Mouse (Mus musculus): ENCODE data around the gene Tram2. TPM values are rescaled to one million over a fixed set of nuclear protein-coding genes. Genes with fewer than 3 reads are reported as not detected.

Tram2 gene
- polyA plus RNA-seq, 1 experiment from 2014 or later = 3.6 TPM

DNA sequence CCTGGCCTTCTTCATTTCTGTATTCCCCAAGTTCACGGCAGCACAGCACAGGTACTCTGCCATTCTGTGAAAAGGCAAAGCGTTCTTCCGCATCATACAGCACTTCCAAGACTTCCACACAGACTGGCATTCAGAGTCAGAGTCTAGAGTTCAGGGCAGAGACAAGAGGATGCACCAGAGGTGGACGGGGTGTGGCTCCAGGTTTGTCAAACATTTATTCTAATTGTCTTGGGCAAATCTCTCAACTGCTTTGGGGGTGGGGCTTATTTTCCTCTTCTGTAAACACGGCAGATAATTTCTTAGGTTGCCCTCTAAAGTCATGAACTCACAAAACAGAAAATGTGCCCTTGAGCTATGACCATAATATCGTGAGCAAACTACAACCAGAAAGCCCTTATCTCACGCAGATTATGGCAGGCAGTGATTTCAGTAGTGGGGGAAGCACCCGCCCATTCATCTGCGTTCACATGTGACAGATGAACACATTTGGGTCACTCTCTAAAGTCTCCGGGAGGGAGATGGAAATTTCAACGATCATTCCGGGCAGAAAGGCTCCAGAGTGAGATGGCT is 6.1 kb downstream of the Tram2 start:
- DNase-seq (ENCODE audit: low spot score) (no peak), ATAC-seq (ENCODE audit: low FRiP score, low TSS enrichment) (no peak)
- no peak overlapping the region for H3K9ac ChIP-seq (ENCODE audit: low read length)
- no peaks in the 10 kb centered on the region for H3K27me3 ChIP-seq (ENCODE audit: control insufficient read depth, insufficient read depth, low read length)
- peaks cover 2% of the 10 kb centered on the region; the same call in 1 of the 2 replicates for H3K4me1 ChIP-seq (replicated peaks; ENCODE audit: control insufficient read depth, insufficient read depth)
- TF ChIP-seq EP300 (optimal IDR thresholded peaks at IDR 0.05) (no peak), CTCF (IDR thresholded peaks at IDR 0.05; ENCODE audit: low read depth) (no peak)
- no peaks in the 10 kb centered on the region for H3K9me3 ChIP-seq (ENCODE audit: control insufficient read depth, low read length)
- no peaks in the 10 kb centered on the region; the same call in 1 of the 2 replicates for H3K36me3 ChIP-seq (ENCODE audit: control insufficient read depth, insufficient read depth, low read length)
- no peak overlapping the region for H3K4me2 ChIP-seq (replicated peaks; ENCODE audit: low read depth)
- WGBS = 61% methylated on average over 12 of the region's 12 CpGs
- H3K27ac ChIP-seq (replicated peaks) = no peak overlapping the region
- no peak overlapping the region for H3K4me3 ChIP-seq (ENCODE audit: low read depth, low read length)

DNA sequence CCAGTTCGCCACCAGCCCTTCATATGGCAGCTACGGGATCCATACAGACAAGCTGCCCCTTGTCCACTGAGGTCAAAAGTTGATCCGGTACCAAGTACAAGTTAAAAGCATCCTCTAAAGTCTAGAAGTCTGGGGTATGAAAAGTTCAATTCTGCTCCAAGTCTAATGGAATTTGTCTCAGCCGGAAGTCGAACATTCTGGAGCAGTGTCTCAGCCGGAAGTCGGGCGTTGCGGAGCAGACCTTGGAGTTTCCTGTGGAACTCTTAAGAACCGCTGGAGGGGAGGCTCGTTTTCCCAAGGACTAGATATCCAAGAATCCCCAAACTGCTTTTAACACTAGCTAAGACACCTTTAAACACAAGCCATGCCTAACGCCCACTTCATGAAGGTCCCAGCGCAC is 8.4 kb downstream of the Tram2 start:
- no peaks in the 10 kb centered on the region; the same call in 1 of the 2 replicates for H3K36me3 ChIP-seq (ENCODE audit: control insufficient read depth, insufficient read depth, low read length)
- H3K9ac ChIP-seq (ENCODE audit: low read length) = no peak overlapping the region
- no peak overlapping the region for H3K27ac ChIP-seq (replicated peaks)
- H3K27me3 ChIP-seq (ENCODE audit: control insufficient read depth, insufficient read depth, low read length) = no peaks in the 10 kb centered on the region
- peaks cover 2% of the 10 kb centered on the region; the same call in 1 of the 2 replicates for H3K4me1 ChIP-seq (replicated peaks; ENCODE audit: control insufficient read depth, insufficient read depth)
- H3K9me3 ChIP-seq (ENCODE audit: control insufficient read depth, low read length) = no peaks in the 10 kb centered on the region
- 64% methylated on average over 13 of the region's 13 CpGs for WGBS
- no peak for TF ChIP-seq EP300 (optimal IDR thresholded peaks at IDR 0.05)
- TF ChIP-seq CTCF (IDR thresholded peaks at IDR 0.05; ENCODE audit: low read depth) = no peak
- ATAC-seq (ENCODE audit: low FRiP score, low TSS enrichment) (no peak), DNase-seq (ENCODE audit: low spot score) (no peak)
- no peak overlapping the region for H3K4me3 ChIP-seq (ENCODE audit: low read depth, low read length)
- H3K4me2 ChIP-seq (replicated peaks; ENCODE audit: low read depth) = no peak overlapping the region

DNA sequence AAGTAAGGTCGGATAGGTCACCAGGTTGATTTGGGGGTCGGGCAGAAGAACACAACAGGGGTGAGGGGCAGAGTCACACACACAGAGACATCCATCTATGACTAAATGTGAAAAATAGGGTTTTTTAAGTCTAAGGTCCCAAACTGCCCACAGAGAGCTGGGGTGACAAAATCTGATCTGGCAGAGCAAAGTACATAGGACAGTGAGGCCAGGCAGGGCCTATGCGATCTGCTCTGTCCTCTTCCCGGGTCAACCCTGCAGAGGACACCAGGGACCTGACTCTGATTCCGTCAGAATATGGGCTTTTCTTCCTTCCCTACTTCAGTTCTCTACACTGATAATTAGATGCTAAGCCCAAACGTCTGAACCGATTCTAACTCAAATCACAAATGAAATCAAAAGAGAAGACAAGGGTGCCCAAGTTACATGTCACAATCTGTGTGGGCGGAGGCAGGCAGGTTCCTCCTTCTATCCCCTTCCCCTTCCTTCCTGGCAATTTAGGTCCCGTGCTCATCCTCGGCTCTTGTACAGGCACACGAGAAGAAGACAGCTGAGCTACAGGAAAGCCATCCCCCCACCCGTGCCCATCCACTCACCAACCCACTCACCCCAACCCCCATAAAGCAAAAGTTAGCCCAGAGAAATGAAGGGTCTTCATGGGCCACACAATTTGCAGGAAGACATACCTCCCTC is 9.1 kb downstream of the Tram2 start:
- Histone ChIP-seq H3K36me3 (ENCODE audit: control insufficient read depth, insufficient read depth, low read length) (no peaks in the 10 kb centered on the region; the same call in 1 of the 2 replicates), H3K4me1 (replicated peaks; ENCODE audit: control insufficient read depth, insufficient read depth) (0 out of 2 replicates have a peak, but pooled peaks cover 2% of the 10 kb centered on the region), H3K4me3 (ENCODE audit: low read depth, low read length) (no peak overlapping the region), H3K27ac (replicated peaks) (no peak overlapping the region), H3K4me2 (replicated peaks; ENCODE audit: low read depth) (no peak overlapping the region), H3K27me3 (ENCODE audit: control insufficient read depth, insufficient read depth, low read length) (no peaks in the 10 kb centered on the region), H3K9me3 (ENCODE audit: control insufficient read depth, low read length) (no peaks in the 10 kb centered on the region), H3K9ac (ENCODE audit: low read length) (no peak overlapping the region)
- DNase-seq (ENCODE audit: low spot score) (no peak), ATAC-seq (ENCODE audit: low FRiP score, low TSS enrichment) (no peak)
- WGBS = 79% methylated on average over 12 of the region's 12 CpGs
- no peak for TF ChIP-seq EP300 (optimal IDR thresholded peaks at IDR 0.05)
- no peak for TF ChIP-seq CTCF (IDR thresholded peaks at IDR 0.05; ENCODE audit: low read depth)

DNA sequence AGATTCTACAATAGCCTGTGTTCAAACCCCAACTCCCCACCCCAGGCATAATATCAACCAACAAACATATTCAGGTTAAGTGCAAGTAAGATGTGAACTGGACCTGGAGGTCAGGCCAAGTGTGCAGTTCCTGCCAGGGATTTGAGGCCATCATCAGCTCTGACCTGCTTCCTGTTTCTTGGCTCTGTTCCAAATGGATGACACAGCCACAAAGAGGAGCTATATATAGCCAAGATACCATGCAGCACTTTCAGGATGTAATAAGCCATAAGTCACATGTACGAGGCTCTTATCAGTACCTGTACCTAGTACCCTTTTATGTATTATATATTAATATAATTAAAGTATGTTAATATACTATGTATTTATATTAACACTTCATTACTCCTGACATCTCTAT is 10.5 kb downstream of the Tram2 start:
- 42% methylated on average over 1 of the region's 1 CpGs for WGBS
- no peak; the same call in 1 of the 2 replicates for ATAC-seq (ENCODE audit: low FRiP score, low TSS enrichment)
- no peak for TF ChIP-seq CTCF (IDR thresholded peaks at IDR 0.05; ENCODE audit: low read depth)
- no peak for TF ChIP-seq EP300 (optimal IDR thresholded peaks at IDR 0.05)

DNA sequence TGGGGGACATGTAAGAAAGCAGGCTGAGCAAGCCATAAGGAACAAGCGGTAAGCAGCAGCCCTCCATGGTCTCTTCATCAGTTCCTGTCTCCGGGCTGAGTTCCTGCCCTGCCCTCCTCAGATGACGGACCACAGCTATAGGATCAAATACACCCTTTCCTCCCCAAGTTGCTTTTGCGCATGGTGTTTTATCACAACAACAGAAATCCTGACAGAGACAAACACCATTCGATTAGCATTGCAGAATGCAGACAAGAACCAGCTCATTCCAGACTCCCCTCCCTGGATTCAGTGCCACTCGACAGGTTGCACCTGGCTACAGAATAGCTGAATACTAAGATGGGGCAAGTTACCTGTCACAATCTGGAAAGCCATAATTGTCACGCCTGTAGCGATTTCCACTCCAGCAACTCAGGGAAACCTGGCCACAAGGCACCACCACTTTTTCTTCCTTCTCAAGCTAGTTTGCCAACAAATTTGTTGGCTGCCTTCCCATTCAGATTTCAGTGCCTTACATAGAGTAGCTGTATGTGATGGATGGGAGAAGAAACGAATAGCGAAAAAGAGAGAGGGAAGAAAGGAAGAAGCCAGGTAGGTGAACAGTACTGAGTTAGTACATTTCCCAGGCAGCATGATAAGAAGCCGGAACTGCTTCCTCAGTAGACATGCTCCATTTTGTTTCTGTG is 11.3 kb downstream of the Tram2 start:
- WGBS = 81% methylated on average over 11 of the region's 11 CpGs
- DNase-seq (ENCODE audit: low spot score) = no peak

More for the DNA sequence above, 10.5 kb downstream of the Tram2 start:
- Histone ChIP-seq H3K9me3 (ENCODE audit: control insufficient read depth, low read length) (no peaks in the 10 kb centered on the region), H3K27ac (replicated peaks) (no peak overlapping the region), H3K4me2 (replicated peaks; ENCODE audit: low read depth) (no peak overlapping the region), H3K36me3 (ENCODE audit: control insufficient read depth, insufficient read depth, low read length) (no peaks in the 10 kb centered on the region; the same call in 1 of the 2 replicates), H3K4me3 (ENCODE audit: low read depth, low read length) (no peak overlapping the region), H3K4me1 (replicated peaks; ENCODE audit: control insufficient read depth, insufficient read depth) (no peaks in the 10 kb centered on the region), H3K9ac (ENCODE audit: low read length) (no peak overlapping the region), H3K27me3 (ENCODE audit: control insufficient read depth, insufficient read depth, low read length) (no peaks in the 10 kb centered on the region)
- DNase-seq (ENCODE audit: low spot score) = no peak

More for the DNA sequence above, 11.3 kb downstream of the Tram2 start:
- Histone ChIP-seq H3K36me3 (ENCODE audit: control insufficient read depth, insufficient read depth, low read length) (no peaks in the 10 kb centered on the region; the same call in 1 of the 2 replicates), H3K4me1 (replicated peaks; ENCODE audit: control insufficient read depth, insufficient read depth) (no peaks in the 10 kb centered on the region), H3K9me3 (ENCODE audit: control insufficient read depth, low read length) (no peaks in the 10 kb centered on the region), H3K27me3 (ENCODE audit: control insufficient read depth, insufficient read depth, low read length) (no peaks in the 10 kb centered on the region), H3K27ac (replicated peaks) (no peak overlapping the region), H3K4me3 (ENCODE audit: low read depth, low read length) (no peak overlapping the region), H3K4me2 (replicated peaks; ENCODE audit: low read depth) (no peak overlapping the region), H3K9ac (ENCODE audit: low read length) (no peak overlapping the region)
- no peak for ATAC-seq (ENCODE audit: low FRiP score, low TSS enrichment)
- TF ChIP-seq EP300 (optimal IDR thresholded peaks at IDR 0.05) = no peak
- no peak for TF ChIP-seq CTCF (IDR thresholded peaks at IDR 0.05; ENCODE audit: low read depth)
